Mouse (Mus musculus) neutrophil, adult 65 days (primary cell): Measurements from ENCODE around the gene Slc5a1. TPM values are rescaled to one million over a fixed set of nuclear protein-coding genes. Genes with fewer than 3 reads are reported as not detected.

Experiments
- total RNA-seq: library from RNA; stranded (reverse); gene quantifications from 2 replicates; pipeline ENCODE4 v1.2.4, GENCODE M21; 2023

Gene Slc5a1
- total RNA-seq = not detected in 2 replicates

DNA sequence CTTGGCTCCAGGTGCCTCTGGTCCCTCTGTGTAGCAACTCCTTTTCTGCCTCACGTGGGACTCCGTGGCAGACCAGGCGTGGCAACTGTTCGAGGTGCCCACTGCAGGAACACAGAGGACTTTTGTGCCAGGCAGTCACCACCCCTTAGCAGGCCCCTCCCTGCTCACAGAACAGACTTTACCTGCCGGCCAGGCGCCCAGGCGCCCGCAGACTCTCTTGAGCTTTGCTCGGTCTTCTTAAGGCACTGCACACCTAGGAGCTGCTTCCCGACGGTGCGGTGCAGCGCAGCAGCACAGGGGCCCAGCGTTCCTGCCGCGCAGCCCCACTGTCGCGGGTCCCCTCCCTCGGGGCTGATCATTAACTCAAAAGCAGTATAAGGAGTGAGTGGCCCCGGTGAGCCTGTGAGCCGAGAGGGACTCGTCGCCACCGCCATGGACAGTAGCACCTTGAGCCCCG, at the start of gene Slc5a1:
Slc5a1 (plus strand) TSS at position 195 of the 457 bp plus-strand sequence.

Other genes with a start within 250 kb of the Slc5a1 start
- 31.2 and 38.3 TPM in 2 replicates for gene Prr14l, start 250.0 kb upstream of the Slc5a1 start, total RNA-seq
- 22.2 and 35.9 TPM in 2 replicates for gene Depdc5, start 240.5 kb upstream of the Slc5a1 start, total RNA-seq
- gene Ywhah, start 85.4 kb upstream of the Slc5a1 start, total RNA-seq = 108 and 124 TPM in 2 replicates
- 0.76 TPM in 1 of 2 replicates, not detected in the other for gene Spon2, start 114.2 kb downstream of the Slc5a1 start, total RNA-seq
- gene Ctbp1, start 170.8 kb downstream of the Slc5a1 start, total RNA-seq = 149 and 168 TPM in 2 replicates
- 123 and 141 TPM in 2 replicates for gene Maea, start 231.3 kb downstream of the Slc5a1 start, total RNA-seq